Mouse (Mus musculus): ENCODE results near the gene Ramac.

- TF ChIP-seq ZC3H11A (IDR thresholded peaks at IDR 0.05; ENCODE audit: borderline replicate concordance, low read depth, low read length): no peak
- no peak for TF ChIP-seq MAFK (IDR thresholded peaks at IDR 0.05; ENCODE audit: insufficient read depth, low read depth, low read length)
- TF ChIP-seq CHD2 (IDR thresholded peaks at IDR 0.05; ENCODE audit: low read depth, low read length): no peak
- TF ChIP-seq ZNF384 (IDR thresholded peaks at IDR 0.05; ENCODE audit: low read depth, low read length): no peak
Observed at GRCm38 (mm10) chr7:81763110-81763845, 553 bp downstream of the Ramac start.

Data from ES-E14 (cell line).